Mouse (Mus musculus) limb, embryonic 10.5 days (tissue): ENCODE data around the gene Tfcp2. TPM values are rescaled to one million over a fixed set of nuclear protein-coding genes. Genes with fewer than 3 reads are reported as not detected.
A peak's percentile ranks its signal among the peaks of the same experiment; 100 is the strongest.
"Not testable (repeated sequence)": the region's sequence is repeated elsewhere in the genome, so short reads cannot be mapped to it uniquely, and the experiment has no call there.

Experiments used
- DNase-seq: peaks from one replicate; pipeline ENCODE4 v3.0.0-alpha.2; 2017; ENCODE audit warnings: low spot score
- H3K27ac ChIP-seq: fragments of 300-500 bp; sonication (generic); 2 replicates; pipeline ENCODE4 v1.5.1; 2016; ENCODE audit warnings: mild to moderate bottlenecking
- H3K27me3 ChIP-seq: fragments of 300-500 bp; sonication (generic); 2 replicates; pipeline ENCODE4 v1.6.1; 2016; ENCODE audit warnings: low read depth, mild to moderate bottlenecking; ENCODE audit not compliant: poor library complexity, severe bottlenecking
- H3K36me3 ChIP-seq: fragments of 300-500 bp; sonication (generic); 2 replicates; pipeline ENCODE4 v1.6.1; 2016; ENCODE audit warnings: mild to moderate bottlenecking, moderate library complexity
- H3K4me1 ChIP-seq: fragments of 300-500 bp; sonication (generic); 2 replicates; pipeline ENCODE4 v1.6.1; 2016
- H3K4me3 ChIP-seq: fragments of 300-500 bp; sonication (generic); 2 replicates; pipeline ENCODE4 v1.5.1; 2016; ENCODE audit warnings: mild to moderate bottlenecking, moderate library complexity
- H3K9me3 ChIP-seq: fragments of 300-500 bp; sonication (generic); replicated peaks from 2 replicates; pipeline ENCODE4 v1.6.1; 2016; ENCODE audit warnings: mild to moderate bottlenecking
- WGBS: fragments of 180-500 bp; shearing (Covaris S2); methylation state at CpG from one replicate; pipeline ENCODE4 v1.1.7; 2016; 5-methylcytosine and 5-hydroxymethylcytosine counted together
- polyA plus RNA-seq: library from polyadenylated mRNA; unstranded; fragments of >200 nt; fragmentation: Nextera tagmentation; extraction: Ambion mirVana; gene quantifications from 2 replicates; pipeline ENCODE4 v1.2.1, GENCODE M21; 2016

The Tfcp2 gene
- polyA plus RNA-seq, 1 experiment from 2014 or later: 44.5 TPM

GRCm38 (mm10) chr15:100495102-100495501 is 56.7 kb downstream of the Tfcp2 start, which contains the start of gene Csrnp2:
Gene Csrnp2, minus strand, starts transcription at chr15:100495488.
- no peaks in the 10 kb centered on the region for H3K27me3 ChIP-seq
- H3K4me3 ChIP-seq: peak within 1 kb of the TSS; percentile 95
- peak; percentile 99 for DNase-seq
- under 1% methylated on average over 40 of the region's 40 CpGs for WGBS
- H3K36me3 ChIP-seq: no peaks in the 10 kb centered on the region
- peak within 1 kb of the TSS; percentile 98 for H3K27ac ChIP-seq
- H3K9me3 ChIP-seq: no peaks in the 10 kb centered on the region
- peaks cover 31% of the 10 kb centered on the region for H3K4me1 ChIP-seq

- Histone ChIP-seq H3K9me3 (no peaks in the 10 kb centered on the region), H3K36me3 (peaks cover 2% of the 10 kb centered on the region), H3K4me1 (peaks cover 32% of the 10 kb centered on the region), H3K4me3 (peak overlapping the region; percentile 95), H3K27ac (peak overlapping the region; percentile 98), H3K27me3 (no peaks in the 10 kb centered on the region)
- DNase-seq: no peak
- under 1% methylated on average over 29 of the region's 29 CpGs for WGBS
Measured at GRCm38 (mm10) chr15:100494647-100495046, 57.2 kb downstream of the Tfcp2 start.

- no peak overlapping the region for H3K4me3 ChIP-seq
- DNase-seq: no peak
- 94% methylated on average over 9 of the region's 9 CpGs for WGBS
- H3K9me3 ChIP-seq: no peaks in the 10 kb centered on the region
- no peak overlapping the region for H3K27ac ChIP-seq
- H3K27me3 ChIP-seq: no peaks in the 10 kb centered on the region
- H3K36me3 ChIP-seq: peaks cover 28% of the 10 kb centered on the region
- peaks cover 36% of the 10 kb centered on the region for H3K4me1 ChIP-seq
Measured at GRCm38 (mm10) chr15:100491966-100492365, 59.8 kb downstream of the Tfcp2 start.

- peaks cover 30% of the 10 kb centered on the region for H3K4me1 ChIP-seq
- DNase-seq: no peak
- H3K27me3 ChIP-seq: no peaks in the 10 kb centered on the region
- peaks cover 55% of the 10 kb centered on the region for H3K36me3 ChIP-seq
- no peak overlapping the region for H3K4me3 ChIP-seq
- no peaks in the 10 kb centered on the region for H3K9me3 ChIP-seq
- no peak overlapping the region for H3K27ac ChIP-seq
- 92% methylated on average over 15 of the region's 15 CpGs for WGBS
Measured at GRCm38 (mm10) chr15:100489263-100489662, 62.5 kb downstream of the Tfcp2 start.

GRCm38 (mm10) chr15:100488297-100488696 is 63.5 kb downstream of the Tfcp2 start:
- Histone ChIP-seq H3K4me1 (peaks cover 20% of the 10 kb centered on the region), H3K36me3 (peaks cover 65% of the 10 kb centered on the region)
- not testable (repeated sequence) for H3K27me3 ChIP-seq, H3K4me3 ChIP-seq, H3K9me3 ChIP-seq, H3K27ac ChIP-seq, DNase-seq
- WGBS: 96% methylated on average over 1 of the region's 1 CpGs

GRCm38 (mm10) chr15:100487050-100487449 is 64.8 kb downstream of the Tfcp2 start:
- WGBS: 90% methylated on average over 2 of the region's 2 CpGs
- Histone ChIP-seq H3K4me3 (no peak overlapping the region), H3K4me1 (peaks cover 8% of the 10 kb centered on the region), H3K27me3 (no peaks in the 10 kb centered on the region), H3K36me3 (peaks cover 77% of the 10 kb centered on the region), H3K27ac (no peak overlapping the region), H3K9me3 (no peaks in the 10 kb centered on the region)
- no peak for DNase-seq

- H3K27ac ChIP-seq: no peak overlapping the region
- peaks cover 83% of the 10 kb centered on the region for H3K36me3 ChIP-seq
- H3K9me3 ChIP-seq: no peaks in the 10 kb centered on the region
- no peaks in the 10 kb centered on the region for H3K27me3 ChIP-seq
- 66% methylated on average over 7 of the region's 7 CpGs for WGBS
- H3K4me1 ChIP-seq: peaks cover 5% of the 10 kb centered on the region
- DNase-seq: no peak
- H3K4me3 ChIP-seq: no peak overlapping the region
Measured at GRCm38 (mm10) chr15:100486450-100486849, 65.4 kb downstream of the Tfcp2 start.

- Histone ChIP-seq H3K9me3 (no peaks in the 10 kb centered on the region), H3K27ac (no peak overlapping the region), H3K4me3 (no peak overlapping the region), H3K27me3 (no peaks in the 10 kb centered on the region), H3K36me3 (peaks cover 92% of the 10 kb centered on the region), H3K4me1 (peaks cover 5% of the 10 kb centered on the region)
- DNase-seq: no peak
- WGBS: 87% methylated on average over 3 of the region's 3 CpGs
Measured at GRCm38 (mm10) chr15:100485576-100485975, 66.2 kb downstream of the Tfcp2 start.

- Histone ChIP-seq H3K27ac (no peak overlapping the region), H3K4me1 (no peaks in the 10 kb centered on the region), H3K27me3 (no peaks in the 10 kb centered on the region), H3K9me3 (no peaks in the 10 kb centered on the region), H3K36me3 (peaks cover 95% of the 10 kb centered on the region), H3K4me3 (no peak overlapping the region)
- no peak for DNase-seq
- 79% methylated on average over 4 of the region's 4 CpGs for WGBS
Measured at GRCm38 (mm10) chr15:100478925-100479324, 72.9 kb downstream of the Tfcp2 start.

- Histone ChIP-seq H3K4me1 (no peaks in the 10 kb centered on the region), H3K27ac (no peak overlapping the region), H3K36me3 (peaks cover 94% of the 10 kb centered on the region), H3K4me3 (no peak overlapping the region), H3K9me3 (no peaks in the 10 kb centered on the region), H3K27me3 (no peaks in the 10 kb centered on the region)
- no peak for DNase-seq
- 85% methylated on average over 10 of the region's 10 CpGs for WGBS
Measured at GRCm38 (mm10) chr15:100478351-100478750, 73.5 kb downstream of the Tfcp2 start.

- Histone ChIP-seq H3K4me1 (peaks cover 13% of the 10 kb centered on the region), H3K4me3 (no peak overlapping the region), H3K27ac (no peak overlapping the region), H3K9me3 (no peaks in the 10 kb centered on the region), H3K36me3 (peaks cover 74% of the 10 kb centered on the region), H3K27me3 (no peaks in the 10 kb centered on the region)
- 86% methylated on average over 7 of the region's 7 CpGs for WGBS
- no peak for DNase-seq
Measured at GRCm38 (mm10) chr15:100473926-100474503, 77.8 kb downstream of the Tfcp2 start.

GRCm38 (mm10) chr15:100470037-100470436 is 81.8 kb downstream of the Tfcp2 start:
- Histone ChIP-seq H3K27ac (no peak overlapping the region), H3K27me3 (no peaks in the 10 kb centered on the region), H3K36me3 (peaks cover 36% of the 10 kb centered on the region), H3K4me3 (peak overlapping the region; percentile 87), H3K4me1 (peaks cover 22% of the 10 kb centered on the region), H3K9me3 (no peaks in the 10 kb centered on the region)
- WGBS: 77% methylated on average over 10 of the region's 10 CpGs
- DNase-seq: no peak

- peaks cover 22% of the 10 kb centered on the region for H3K4me1 ChIP-seq
- peak overlapping the region; percentile 95 for H3K27ac ChIP-seq
- no peaks in the 10 kb centered on the region for H3K9me3 ChIP-seq
- H3K4me3 ChIP-seq: peak overlapping the region; percentile 87
- peaks cover 29% of the 10 kb centered on the region for H3K36me3 ChIP-seq
- H3K27me3 ChIP-seq: no peaks in the 10 kb centered on the region
- no peak for DNase-seq
- WGBS: under 1% methylated on average over 19 of the region's 19 CpGs
Measured at GRCm38 (mm10) chr15:100469189-100469545, 82.6 kb downstream of the Tfcp2 start.
